Mouse (Mus musculus) neural tube, embryonic 13.5 days (tissue): ENCODE measurements around the gene 6430550D23Rik. TPM values are rescaled to one million over a fixed set of nuclear protein-coding genes. Genes with fewer than 3 reads are reported as not detected.

Source experiments
- ATAC-seq: fragments of 200-750 bp; cut with Nextera tagmentation; 2 replicates; pipeline ENCODE4 v1.8.0; 2017; ENCODE audit warnings: low read depth, mild to moderate bottlenecking, moderate TSS enrichment, moderate library complexity
- H3K27ac ChIP-seq: fragments of 300-500 bp; sonication (generic); replicated peaks from 2 replicates; pipeline ENCODE4 v1.5.1; 2015; ENCODE audit warnings: moderate library complexity, mild to moderate bottlenecking, inconsistent platforms
- H3K27me3 ChIP-seq: fragments of 300-500 bp; sonication (generic); 2 replicates; pipeline ENCODE4 v1.6.1; 2015; ENCODE audit warnings: mild to moderate bottlenecking, inconsistent platforms
- H3K36me3 ChIP-seq: fragments of 300-500 bp; sonication (generic); 2 replicates; pipeline ENCODE4 v1.6.1; 2015; ENCODE audit warnings: mild to moderate bottlenecking, inconsistent platforms
- H3K4me1 ChIP-seq: fragments of 300-500 bp; sonication (generic); replicated peaks from 2 replicates; pipeline ENCODE4 v1.6.1; 2015; ENCODE audit warnings: inconsistent platforms
- H3K4me2 ChIP-seq: fragments of 300-500 bp; sonication (generic); 2 replicates; pipeline ENCODE4 v1.6.1; 2015; ENCODE audit warnings: inconsistent platforms, mild to moderate bottlenecking, moderate library complexity
- H3K4me3 ChIP-seq: fragments of 300-500 bp; sonication (generic); 2 replicates; pipeline ENCODE4 v1.5.1; 2015; ENCODE audit warnings: mild to moderate bottlenecking, inconsistent platforms
- H3K9ac ChIP-seq: fragments of 300-500 bp; sonication (generic); 2 replicates; pipeline ENCODE4 v1.6.1; 2015; ENCODE audit warnings: moderate library complexity, mild to moderate bottlenecking, inconsistent platforms
- H3K9me3 ChIP-seq: fragments of 300-500 bp; sonication (generic); 2 replicates; pipeline ENCODE4 v1.6.1; 2016; ENCODE audit warnings: inconsistent platforms
- WGBS: fragments of 180-500 bp; shearing (Covaris S2); methylation state at CpG from one replicate; pipeline ENCODE4 v1.1.7; 2015; 5-methylcytosine and 5-hydroxymethylcytosine counted together
- polyA plus RNA-seq: library from polyadenylated mRNA; unstranded; fragments of >200 nt; fragmentation: Nextera tagmentation; extraction: Ambion mirVana; gene quantifications from 2 replicates; pipeline ENCODE4 v1.2.1, GENCODE M21; 2015

The 6430550D23Rik gene
- 2.0 and 3.4 TPM in 2 replicates for polyA plus RNA-seq

DNA sequence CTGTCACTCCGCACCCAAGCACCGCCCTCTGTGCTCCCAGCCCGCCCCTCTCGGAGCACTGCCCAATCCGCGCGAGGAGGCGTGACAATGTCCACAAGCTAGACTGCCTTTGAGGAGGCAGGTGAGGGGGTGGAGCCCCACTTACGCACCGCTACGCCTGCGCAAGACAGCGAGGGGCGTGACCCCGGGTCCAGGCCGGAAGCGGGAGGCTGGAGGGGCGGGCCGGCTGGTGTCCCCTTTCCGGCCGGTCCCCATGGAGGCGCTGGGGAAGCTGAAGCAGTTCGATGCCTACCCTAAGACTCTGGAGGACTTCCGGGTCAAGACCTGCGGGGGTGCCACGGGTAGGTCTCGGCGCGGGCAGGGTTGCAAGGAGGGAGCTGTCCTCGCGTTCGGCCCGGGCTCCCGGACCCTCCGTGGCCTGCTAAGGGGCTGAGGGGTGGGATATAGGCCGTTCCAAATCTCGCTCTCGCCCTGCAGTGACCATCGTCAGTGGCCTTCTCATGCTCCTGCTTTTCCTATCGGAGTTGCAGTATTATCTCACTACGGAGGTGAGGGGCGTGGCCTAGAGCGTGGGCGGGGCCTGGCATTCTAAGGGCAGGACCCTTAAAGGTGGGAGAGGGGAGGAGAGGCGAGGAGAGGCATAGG is at the start of gene 6430550D23Rik, which contains the start of gene Ergic3:
Gene 6430550D23Rik, minus strand, starts transcription at position 90 of the 645 bp plus-strand sequence.
Gene Ergic3, plus strand, starts transcription at position 158 of the 645 bp plus-strand sequence.
- H3K9me3 ChIP-seq = 0 out of 2 replicates have a peak, but pooled peaks cover 6% of the 10 kb centered on the region
- peak within 1 kb of the TSS; percentile 58 for H3K4me2 ChIP-seq
- H3K4me3 ChIP-seq = peak within 1 kb of the TSS; percentile 63
- H3K9ac ChIP-seq = peak within 1 kb of the TSS; percentile 77
- WGBS = under 1% methylated on average over 44 of the region's 45 CpGs
- no peaks in the 10 kb centered on the region for H3K27me3 ChIP-seq
- peaks cover 16% of the 10 kb centered on the region for H3K4me1 ChIP-seq
- 0 out of 2 replicates have a peak within 1 kb of the TSS, but pooled peaks have one; percentile 61 for H3K27ac ChIP-seq
- ATAC-seq = peak; percentile 99
- peaks cover 37% of the 10 kb centered on the region for H3K36me3 ChIP-seq

DNA sequence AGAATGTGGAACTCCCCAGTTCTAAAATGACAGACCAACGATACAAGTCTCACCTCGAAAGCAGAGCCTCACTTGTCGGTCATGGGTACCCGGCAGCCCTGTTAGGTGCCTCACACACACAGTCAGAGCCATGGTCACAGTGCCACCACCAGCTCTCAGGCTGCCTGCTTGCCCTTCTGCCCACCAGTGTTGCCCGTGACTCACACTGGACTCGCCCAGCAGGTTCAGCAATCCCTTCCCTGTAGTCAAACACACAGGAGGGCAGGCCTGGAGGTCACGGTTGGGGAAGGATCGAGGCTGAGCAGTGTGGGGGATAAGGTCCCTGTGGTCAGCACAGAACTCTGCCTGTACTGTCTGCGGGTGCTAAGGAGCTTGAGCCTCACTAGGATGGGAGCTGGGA is 45.0 kb upstream of the 6430550D23Rik start, which contains the start of gene Fer1l4:
Gene Fer1l4, minus strand, starts transcription at position 132 of the 400 bp plus-strand sequence.
- H3K4me3 ChIP-seq = no peak within 1 kb of the TSS
- H3K27ac ChIP-seq = no peak within 1 kb of the TSS
- no peak within 1 kb of the TSS for H3K4me2 ChIP-seq
- WGBS = 87% methylated on average over 9 of the region's 9 CpGs
- no peak within 1 kb of the TSS for H3K9ac ChIP-seq
- H3K9me3 ChIP-seq = no peaks in the 10 kb centered on the region
- no peaks in the 10 kb centered on the region for H3K4me1 ChIP-seq
- no peaks in the 10 kb centered on the region for H3K36me3 ChIP-seq
- H3K27me3 ChIP-seq = peaks cover 2% of the 10 kb centered on the region
- ATAC-seq = no peak

DNA sequence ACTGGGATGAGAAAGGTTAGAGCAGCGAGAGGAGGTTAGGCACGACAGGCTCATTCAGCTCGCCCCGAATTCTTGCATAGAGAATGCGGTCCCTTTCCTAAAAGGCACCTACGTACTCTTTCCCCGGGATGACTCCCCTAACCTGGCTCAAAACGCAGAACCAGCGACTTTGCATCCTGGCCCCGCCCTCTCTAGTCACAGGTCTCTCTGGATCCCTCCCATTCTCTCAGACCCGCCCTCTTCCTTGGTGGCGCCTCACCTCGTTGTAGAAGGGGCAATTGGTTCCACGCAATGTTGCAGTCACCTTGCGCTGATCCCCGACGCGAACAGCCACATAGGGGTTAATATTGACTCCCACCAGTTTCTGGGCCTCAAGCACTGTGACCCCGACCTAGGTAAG is 40.2 kb upstream of the 6430550D23Rik start:
- 0 out of 2 replicates have a peak overlapping the region, but pooled peaks have one; percentile 17 for H3K9ac ChIP-seq
- peaks cover 13% of the 10 kb centered on the region for H3K27me3 ChIP-seq
- 7% methylated on average over 19 of the region's 19 CpGs for WGBS
- H3K9me3 ChIP-seq = no peaks in the 10 kb centered on the region
- no peak overlapping the region for H3K4me3 ChIP-seq
- H3K4me1 ChIP-seq = no peaks in the 10 kb centered on the region
- no peak for ATAC-seq
- H3K4me2 ChIP-seq = no peak overlapping the region
- H3K27ac ChIP-seq = no peak overlapping the region
- H3K36me3 ChIP-seq = no peaks in the 10 kb centered on the region

DNA sequence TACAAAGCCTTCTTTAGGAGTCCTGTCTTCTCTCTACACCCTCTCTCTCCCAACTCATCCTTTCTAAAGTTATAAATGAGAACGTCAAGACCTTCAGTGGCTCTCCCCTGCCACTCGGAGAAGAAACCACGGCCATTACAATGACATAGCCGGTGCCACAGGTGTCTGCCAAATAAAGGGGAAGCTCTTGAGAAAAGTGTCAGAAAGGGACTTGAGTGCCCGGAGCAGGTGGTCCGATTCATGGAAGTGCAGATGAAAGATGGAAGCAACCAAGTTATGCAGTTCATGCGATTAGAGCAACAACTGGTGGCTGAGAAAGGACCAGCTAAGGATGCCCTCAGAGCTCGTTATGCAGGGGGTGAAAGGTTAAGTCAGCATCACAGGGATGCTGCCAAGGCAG is 35.1 kb upstream of the 6430550D23Rik start:
- no peak for ATAC-seq
- 86% methylated on average over 8 of the region's 8 CpGs for WGBS

DNA sequence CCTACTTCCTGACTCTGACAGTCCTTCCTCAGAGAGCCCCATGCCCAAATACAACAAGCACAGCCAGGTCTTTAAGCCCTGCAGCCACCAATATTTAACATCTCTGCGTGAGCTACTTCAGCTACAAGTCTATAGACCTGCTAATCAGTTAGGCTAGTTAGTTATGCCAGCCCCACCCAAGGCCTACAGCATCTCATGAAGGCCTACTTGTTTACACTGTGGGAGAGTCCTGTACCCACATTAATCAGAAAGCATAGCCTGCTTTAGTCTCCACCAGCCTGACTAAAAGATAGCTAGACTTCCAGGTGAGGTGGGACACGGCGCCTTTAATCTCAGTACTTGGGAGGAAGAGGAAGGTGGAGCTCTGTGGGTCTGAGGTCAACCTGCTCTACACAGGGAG is 31.6 kb upstream of the 6430550D23Rik start:
- WGBS = 89% methylated on average over 3 of the region's 3 CpGs
- H3K27ac ChIP-seq = no peak overlapping the region

More for the DNA sequence above, 35.1 kb upstream of the 6430550D23Rik start:
- Histone ChIP-seq H3K27ac (no peak overlapping the region), H3K36me3 (no peaks in the 10 kb centered on the region), H3K27me3 (peaks cover 12% of the 10 kb centered on the region), H3K9ac (no peak overlapping the region), H3K9me3 (no peaks in the 10 kb centered on the region), H3K4me2 (no peak overlapping the region), H3K4me3 (no peak overlapping the region), H3K4me1 (no peaks in the 10 kb centered on the region)

DNA sequence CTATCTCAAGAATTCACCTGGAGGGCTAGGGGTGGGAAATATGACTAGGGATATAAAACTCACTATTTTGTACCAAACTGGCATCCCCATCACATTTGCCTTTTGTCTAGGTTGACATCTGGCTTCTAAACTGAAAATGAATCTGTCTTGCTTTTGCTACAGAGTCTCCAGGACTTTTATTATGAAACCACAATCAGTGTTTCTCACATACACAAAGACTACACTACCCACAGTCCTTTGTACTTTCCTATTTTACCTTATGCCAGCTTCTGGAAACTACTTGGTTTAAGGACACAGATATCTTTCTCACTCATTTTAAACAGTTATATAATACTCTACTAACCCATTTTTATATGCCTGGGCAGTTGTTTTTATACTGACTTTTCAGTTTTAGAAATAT is 17.7 kb upstream of the 6430550D23Rik start:
- ATAC-seq = no peak
- H3K4me2 ChIP-seq = no peak overlapping the region
- no peaks in the 10 kb centered on the region for H3K27me3 ChIP-seq
- no peak overlapping the region for H3K4me3 ChIP-seq
- no peaks in the 10 kb centered on the region for H3K9me3 ChIP-seq
- H3K27ac ChIP-seq = no peak overlapping the region
- H3K36me3 ChIP-seq = peaks cover 3% of the 10 kb centered on the region; the same call in 1 of the 2 replicates
- no peak overlapping the region for H3K9ac ChIP-seq
- no peaks in the 10 kb centered on the region for H3K4me1 ChIP-seq

More for the DNA sequence above, 31.6 kb upstream of the 6430550D23Rik start:
- ATAC-seq = no peak
- no peaks in the 10 kb centered on the region for H3K4me1 ChIP-seq
- H3K9ac ChIP-seq = no peak overlapping the region
- no peaks in the 10 kb centered on the region for H3K9me3 ChIP-seq
- H3K27me3 ChIP-seq = no peaks in the 10 kb centered on the region
- H3K4me3 ChIP-seq = no peak overlapping the region
- H3K4me2 ChIP-seq = no peak overlapping the region
- H3K36me3 ChIP-seq = no peaks in the 10 kb centered on the region

DNA sequence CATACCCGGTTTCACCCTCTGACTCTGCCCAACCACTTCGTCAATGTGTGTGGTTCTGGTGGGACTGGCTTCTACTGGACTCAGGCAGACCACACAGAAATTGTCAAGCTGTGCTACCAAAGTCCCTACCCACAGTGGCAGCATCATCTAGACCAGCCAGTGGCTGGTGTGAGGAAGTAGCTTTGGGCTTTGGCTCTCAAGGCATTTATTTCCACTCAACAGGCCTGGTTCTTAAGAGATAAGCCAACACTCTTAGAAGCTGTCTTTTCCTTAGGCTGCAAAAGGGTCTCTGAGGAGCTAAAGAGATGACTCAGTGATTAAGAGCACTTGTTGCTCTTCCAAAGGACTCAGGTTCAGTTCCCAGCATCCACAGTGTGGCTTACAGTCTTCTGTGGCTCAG is 14.0 kb upstream of the 6430550D23Rik start:
- no peak overlapping the region for H3K4me2 ChIP-seq
- no peak overlapping the region for H3K27ac ChIP-seq
- 88% methylated on average over 2 of the region's 2 CpGs for WGBS
- no peak overlapping the region for H3K9ac ChIP-seq
- no peak overlapping the region for H3K4me3 ChIP-seq
- H3K36me3 ChIP-seq = peaks cover 40% of the 10 kb centered on the region
- no peak for ATAC-seq
- no peaks in the 10 kb centered on the region for H3K4me1 ChIP-seq
- H3K9me3 ChIP-seq = no peaks in the 10 kb centered on the region
- no peaks in the 10 kb centered on the region for H3K27me3 ChIP-seq

DNA sequence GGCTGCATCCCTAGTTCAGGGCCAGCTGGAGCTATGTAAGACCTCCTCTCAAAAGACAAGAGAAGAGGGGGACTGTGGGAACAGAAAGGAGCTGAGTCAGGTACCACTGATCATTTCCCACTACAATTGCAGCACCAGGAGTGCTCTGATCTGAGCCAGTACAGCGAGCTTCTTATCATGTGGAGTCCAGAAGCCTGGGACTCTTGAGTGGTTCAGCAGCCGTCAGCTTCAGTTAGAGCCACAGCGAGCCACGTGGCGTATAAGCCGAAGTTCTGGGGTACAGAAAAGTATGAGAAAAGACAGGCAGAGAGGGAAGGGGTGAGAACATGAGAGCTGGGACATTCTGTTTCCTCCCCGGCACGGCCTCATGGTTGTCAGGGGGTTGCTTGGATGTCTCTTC is 13.4 kb upstream of the 6430550D23Rik start:
- Histone ChIP-seq H3K4me1 (no peaks in the 10 kb centered on the region), H3K4me3 (no peak overlapping the region), H3K9ac (no peak overlapping the region), H3K36me3 (peaks cover 46% of the 10 kb centered on the region), H3K4me2 (no peak overlapping the region), H3K27me3 (no peaks in the 10 kb centered on the region), H3K27ac (no peak overlapping the region), H3K9me3 (no peaks in the 10 kb centered on the region)
- ATAC-seq = no peak
- 92% methylated on average over 8 of the region's 8 CpGs for WGBS

DNA sequence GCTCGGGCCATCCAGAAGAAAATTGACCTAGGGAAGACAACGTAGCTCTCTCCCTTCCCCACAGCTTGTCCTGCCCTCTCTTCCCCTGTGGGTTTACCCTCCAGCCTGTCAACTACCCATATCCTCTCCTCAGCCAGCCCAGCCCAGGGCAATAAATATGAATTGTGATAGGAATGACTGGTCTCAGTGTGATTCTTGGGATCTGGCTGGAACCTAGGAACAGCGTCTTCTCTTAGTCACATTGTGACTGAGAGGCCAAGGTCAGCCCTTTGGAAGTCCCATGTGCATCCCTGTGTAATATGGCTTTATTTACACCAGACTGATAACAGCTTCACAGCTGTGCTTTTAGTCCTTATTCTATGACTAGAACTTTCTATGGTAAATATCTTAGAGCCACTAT is 10.3 kb upstream of the 6430550D23Rik start:
- no peak for ATAC-seq
- Histone ChIP-seq H3K36me3 (peaks cover 77% of the 10 kb centered on the region), H3K4me2 (no peak overlapping the region), H3K9me3 (no peaks in the 10 kb centered on the region), H3K27me3 (no peaks in the 10 kb centered on the region), H3K4me3 (no peak overlapping the region), H3K27ac (no peak overlapping the region), H3K9ac (no peak overlapping the region), H3K4me1 (no peaks in the 10 kb centered on the region)
- 92% methylated on average over 3 of the region's 3 CpGs for WGBS

DNA sequence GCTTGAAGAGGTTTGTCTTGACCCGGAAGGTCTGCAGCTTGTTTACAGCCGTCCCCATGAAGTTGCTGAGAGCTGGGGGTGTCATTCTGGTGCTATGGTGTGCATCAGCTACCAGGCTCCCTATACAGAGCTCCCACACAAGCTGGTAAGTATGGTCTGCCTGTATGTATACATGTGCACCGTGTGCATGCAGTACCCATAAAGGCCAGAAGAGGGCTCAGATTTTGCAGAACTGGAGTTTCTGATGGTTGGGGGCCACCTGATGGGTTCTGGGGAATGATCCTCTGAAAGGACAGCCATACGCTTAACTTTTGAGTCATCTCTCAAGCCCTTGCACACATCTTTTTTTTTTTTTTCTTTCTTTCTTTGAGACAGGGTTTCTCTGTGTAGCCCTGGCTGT is 2.4 kb downstream of the 6430550D23Rik start:
- Histone ChIP-seq H3K4me2 (no peak overlapping the region), H3K36me3 (peaks cover 26% of the 10 kb centered on the region), H3K4me3 (no peak overlapping the region), H3K9me3 (0 out of 2 replicates have a peak, but pooled peaks cover 6% of the 10 kb centered on the region), H3K4me1 (peaks cover 16% of the 10 kb centered on the region), H3K27me3 (no peaks in the 10 kb centered on the region), H3K27ac (no peak overlapping the region), H3K9ac (no peak overlapping the region)
- ATAC-seq = no peak
- WGBS = 92% methylated on average over 4 of the region's 4 CpGs

DNA sequence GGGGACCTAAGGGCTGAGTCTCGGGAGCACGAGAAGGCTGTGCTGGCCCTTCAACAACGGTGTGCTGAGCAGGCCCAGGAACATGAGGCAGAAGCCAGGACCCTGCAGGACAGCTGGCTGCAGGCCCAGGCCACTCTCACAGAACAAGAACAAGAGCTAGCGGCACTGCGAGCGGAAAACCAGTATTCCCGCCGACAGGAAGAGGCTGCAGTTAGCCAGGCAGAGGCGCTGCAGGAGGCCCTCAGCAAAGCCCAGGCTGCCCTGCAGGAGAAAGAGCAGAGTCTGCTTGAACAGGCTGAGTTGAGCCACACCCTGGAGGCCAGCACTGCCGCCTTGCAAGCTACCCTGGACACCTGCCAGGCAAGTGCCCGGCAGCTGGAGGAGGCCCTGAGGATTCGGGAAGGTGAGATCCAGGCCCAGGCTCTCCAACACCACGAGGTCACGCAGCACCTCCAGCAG is 15.9 kb downstream of the 6430550D23Rik start:
- H3K36me3 ChIP-seq = peaks cover 100% of the 10 kb centered on the region
- no peak overlapping the region for H3K27ac ChIP-seq
- H3K4me3 ChIP-seq = no peak overlapping the region
- H3K9me3 ChIP-seq = no peaks in the 10 kb centered on the region
- ATAC-seq = no peak
- H3K9ac ChIP-seq = no peak overlapping the region
- WGBS = 85% methylated on average over 14 of the region's 14 CpGs
- H3K27me3 ChIP-seq = no peaks in the 10 kb centered on the region
- H3K4me2 ChIP-seq = no peak overlapping the region
- H3K4me1 ChIP-seq = no peaks in the 10 kb centered on the region

DNA sequence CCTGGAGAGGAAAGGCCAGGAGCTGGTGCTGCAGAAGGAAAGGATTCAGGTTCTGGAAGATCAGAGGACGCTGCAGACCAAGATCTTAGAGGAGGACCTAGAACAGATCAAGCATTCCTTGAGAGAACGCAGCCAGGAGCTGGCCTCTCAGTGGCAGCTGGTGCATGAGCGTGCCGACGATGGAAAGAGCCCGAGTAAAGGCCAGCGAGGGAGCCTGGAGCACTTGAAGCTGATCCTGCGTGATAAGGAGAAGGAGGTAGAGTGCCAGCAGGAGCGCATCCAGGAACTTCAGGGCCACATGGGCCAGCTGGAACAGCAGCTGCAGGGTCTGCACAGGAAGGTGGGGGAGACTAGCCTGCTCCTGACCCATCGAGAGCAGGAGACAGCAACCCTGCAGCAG is 16.6 kb downstream of the 6430550D23Rik start:
- H3K36me3 ChIP-seq = peaks cover 100% of the 10 kb centered on the region
- H3K27ac ChIP-seq = no peak overlapping the region
- H3K4me2 ChIP-seq = no peak overlapping the region
- H3K9me3 ChIP-seq = no peaks in the 10 kb centered on the region
- no peaks in the 10 kb centered on the region for H3K4me1 ChIP-seq
- H3K27me3 ChIP-seq = no peaks in the 10 kb centered on the region
- no peak overlapping the region for H3K9ac ChIP-seq
- WGBS = 95% methylated on average over 10 of the region's 10 CpGs
- no peak overlapping the region for H3K4me3 ChIP-seq
- ATAC-seq = no peak
